Mouse (Mus musculus) limb, embryonic 12.5 days (tissue): ENCODE data around the gene Pole3. TPM values are rescaled to one million over a fixed set of nuclear protein-coding genes. Genes with fewer than 3 reads are reported as not detected.

Experiments
- ATAC-seq: fragments of 200-750 bp; cut with Nextera tagmentation; 2 replicates; pipeline ENCODE4 v1.8.0; 2017; ENCODE audit warnings: low read depth, moderate TSS enrichment; ENCODE audit not compliant: insufficient number of reproducible peaks, insufficient read depth, low FRiP score, low TSS enrichment
- H3K27ac ChIP-seq: fragments of 300-500 bp; sonication (generic); 2 replicates; pipeline ENCODE4 v1.5.1; 2016; ENCODE audit warnings: mild to moderate bottlenecking, moderate library complexity
- H3K27me3 ChIP-seq: fragments of 300-500 bp; sonication (generic); 2 replicates; pipeline ENCODE4 v1.6.1; 2016; ENCODE audit warnings: mild to moderate bottlenecking, moderate library complexity
- H3K36me3 ChIP-seq: fragments of 300-500 bp; sonication (generic); 2 replicates; pipeline ENCODE4 v1.6.1; 2016; ENCODE audit warnings: mild to moderate bottlenecking, moderate library complexity
- H3K4me1 ChIP-seq: fragments of 300-500 bp; sonication (generic); replicated peaks from 2 replicates; pipeline ENCODE4 v1.6.1; 2016
- H3K4me2 ChIP-seq: fragments of 300-500 bp; sonication (generic); 2 replicates; pipeline ENCODE4 v1.6.1; 2016; ENCODE audit warnings: mild to moderate bottlenecking, moderate library complexity
- H3K4me3 ChIP-seq: fragments of 300-500 bp; sonication (generic); replicated peaks from 2 replicates; pipeline ENCODE4 v1.5.1; 2016; ENCODE audit warnings: mild to moderate bottlenecking
- H3K9ac ChIP-seq: fragments of 300-500 bp; sonication (generic); replicated peaks from 2 replicates; pipeline ENCODE4 v1.6.1; 2016; ENCODE audit warnings: mild to moderate bottlenecking, moderate library complexity
- H3K9me3 ChIP-seq: fragments of 300-500 bp; sonication (generic); 2 replicates; pipeline ENCODE4 v1.6.1; 2016; ENCODE audit warnings: mild to moderate bottlenecking, moderate library complexity
- WGBS: fragments of 180-500 bp; shearing (Covaris S2); methylation state at CpG from one replicate; pipeline ENCODE4 v1.1.7; 2016; 5-methylcytosine and 5-hydroxymethylcytosine counted together
- polyA plus RNA-seq: library from polyadenylated mRNA; unstranded; fragments of >200 nt; fragmentation: Nextera tagmentation; extraction: Ambion mirVana; gene quantifications from 2 replicates; pipeline ENCODE4 v1.2.1, GENCODE M21; 2016

Gene Pole3
- polyA plus RNA-seq, 1 experiment from 2014 or later: 96.9 TPM

- Histone ChIP-seq H3K4me2 (peak overlapping the region; percentile 68), H3K9me3 (no peaks in the 10 kb centered on the region), H3K27ac (peak overlapping the region; percentile 89), H3K4me1 (peaks cover 36% of the 10 kb centered on the region), H3K9ac (peak overlapping the region; percentile 78), H3K36me3 (peaks cover 21% of the 10 kb centered on the region), H3K4me3 (peak overlapping the region; percentile 73), H3K27me3 (no peaks in the 10 kb centered on the region)
- 51% methylated on average over 13 of the region's 13 CpGs for WGBS
- ATAC-seq: peak; percentile 10; the same call in 1 of the 2 replicates
These were observed 6.3 kb downstream of the Pole3 start for GRCm38 (mm10) chr4:62518416-62519121.

- Histone ChIP-seq H3K27ac (no peak overlapping the region; the same call in 1 of the 2 replicates), H3K36me3 (peaks cover 21% of the 10 kb centered on the region), H3K27me3 (no peaks in the 10 kb centered on the region), H3K4me1 (peaks cover 33% of the 10 kb centered on the region), H3K4me2 (peak overlapping the region; percentile 68), H3K9ac (peak overlapping the region; percentile 78; the same call in 1 of the 2 replicates), H3K9me3 (no peaks in the 10 kb centered on the region), H3K4me3 (peak overlapping the region; percentile 73; the same call in 1 of the 2 replicates)
- no peak for ATAC-seq
- 73% methylated on average over 10 of the region's 10 CpGs for WGBS
These were observed 7.1 kb downstream of the Pole3 start for GRCm38 (mm10) chr4:62517538-62518415.

- 83% methylated on average over 8 of the region's 8 CpGs for WGBS
- Histone ChIP-seq H3K9ac (peak overlapping the region; percentile 24; the same call in 1 of the 2 replicates), H3K4me2 (no peak overlapping the region; the same call in 1 of the 2 replicates), H3K36me3 (peaks cover 22% of the 10 kb centered on the region), H3K4me1 (peaks cover 33% of the 10 kb centered on the region), H3K9me3 (no peaks in the 10 kb centered on the region), H3K27ac (no peak overlapping the region), H3K4me3 (no peak overlapping the region), H3K27me3 (no peaks in the 10 kb centered on the region)
- no peak for ATAC-seq
These were observed 7.8 kb downstream of the Pole3 start for GRCm38 (mm10) chr4:62517046-62517445.

GRCm38 (mm10) chr4:62516579-62516978 lies 8.3 kb downstream of the Pole3 start:
- H3K27me3 ChIP-seq: no peaks in the 10 kb centered on the region
- peaks cover 26% of the 10 kb centered on the region for H3K36me3 ChIP-seq
- no peak for ATAC-seq
- 0 out of 2 replicates have a peak overlapping the region, but pooled peaks have one; percentile 6 for H3K4me2 ChIP-seq
- WGBS: 88% methylated on average over 1 of the region's 1 CpGs
- no peaks in the 10 kb centered on the region for H3K9me3 ChIP-seq
- H3K9ac ChIP-seq: peak overlapping the region; percentile 24; the same call in 1 of the 2 replicates
- peak overlapping the region; percentile 41; the same call in 1 of the 2 replicates for H3K27ac ChIP-seq
- peaks cover 33% of the 10 kb centered on the region for H3K4me1 ChIP-seq
- no peak overlapping the region for H3K4me3 ChIP-seq

- no peak overlapping the region for H3K27ac ChIP-seq
- H3K9ac ChIP-seq: no peak overlapping the region; the same call in 1 of the 2 replicates
- H3K4me1 ChIP-seq: peaks cover 33% of the 10 kb centered on the region
- 0 out of 2 replicates have a peak overlapping the region, but pooled peaks have one; percentile 6 for H3K4me2 ChIP-seq
- peaks cover 31% of the 10 kb centered on the region for H3K36me3 ChIP-seq
- no peak for ATAC-seq
- 19% methylated on average over 2 of the region's 2 CpGs for WGBS
- no peak overlapping the region for H3K4me3 ChIP-seq
- H3K27me3 ChIP-seq: no peaks in the 10 kb centered on the region
- no peaks in the 10 kb centered on the region for H3K9me3 ChIP-seq
These were observed 8.8 kb downstream of the Pole3 start for GRCm38 (mm10) chr4:62516079-62516478.

- Histone ChIP-seq H3K9ac (no peak overlapping the region), H3K27me3 (no peaks in the 10 kb centered on the region), H3K4me3 (no peak overlapping the region), H3K4me2 (no peak overlapping the region), H3K4me1 (peaks cover 33% of the 10 kb centered on the region), H3K27ac (no peak overlapping the region), H3K36me3 (peaks cover 37% of the 10 kb centered on the region), H3K9me3 (no peaks in the 10 kb centered on the region)
- ATAC-seq: no peak
- 88% methylated on average over 3 of the region's 3 CpGs for WGBS
These were observed 9.4 kb downstream of the Pole3 start for GRCm38 (mm10) chr4:62515490-62515889.

GRCm38 (mm10) chr4:62514995-62515394 lies 9.9 kb downstream of the Pole3 start:
- H3K9ac ChIP-seq: no peak overlapping the region
- H3K4me2 ChIP-seq: no peak overlapping the region
- peaks cover 42% of the 10 kb centered on the region for H3K36me3 ChIP-seq
- no peaks in the 10 kb centered on the region for H3K9me3 ChIP-seq
- no peaks in the 10 kb centered on the region for H3K27me3 ChIP-seq
- H3K27ac ChIP-seq: no peak overlapping the region
- H3K4me1 ChIP-seq: peaks cover 33% of the 10 kb centered on the region
- H3K4me3 ChIP-seq: no peak overlapping the region
- ATAC-seq: no peak
- 89% methylated on average over 7 of the region's 7 CpGs for whole genome bisulfite sequencing

GRCm38 (mm10) chr4:62513998-62514506 lies 10.8 kb downstream of the Pole3 start:
- Histone ChIP-seq H3K9me3 (no peaks in the 10 kb centered on the region), H3K9ac (no peak overlapping the region), H3K4me1 (peaks cover 31% of the 10 kb centered on the region), H3K27ac (no peak overlapping the region), H3K27me3 (no peaks in the 10 kb centered on the region), H3K4me3 (no peak overlapping the region), H3K4me2 (no peak overlapping the region), H3K36me3 (peaks cover 52% of the 10 kb centered on the region)
- ATAC-seq: no peak
- WGBS: 56% methylated on average over 11 of the region's 11 CpGs

- 90% methylated on average over 11 of the region's 11 CpGs for WGBS
- Histone ChIP-seq H3K4me2 (no peak overlapping the region), H3K27me3 (no peaks in the 10 kb centered on the region), H3K36me3 (peaks cover 70% of the 10 kb centered on the region), H3K27ac (no peak overlapping the region), H3K9me3 (no peaks in the 10 kb centered on the region), H3K4me1 (no peaks in the 10 kb centered on the region), H3K4me3 (no peak overlapping the region), H3K9ac (no peak overlapping the region)
- ATAC-seq: no peak
These were observed 14.9 kb downstream of the Pole3 start for GRCm38 (mm10) chr4:62509946-62510345.

- no peaks in the 10 kb centered on the region for H3K9me3 ChIP-seq
- H3K4me2 ChIP-seq: no peak overlapping the region
- H3K4me1 ChIP-seq: no peaks in the 10 kb centered on the region
- 93% methylated on average over 5 of the region's 5 CpGs for WGBS
- no peak overlapping the region for H3K9ac ChIP-seq
- no peak overlapping the region for H3K4me3 ChIP-seq
- peaks cover 66% of the 10 kb centered on the region for H3K36me3 ChIP-seq
- H3K27me3 ChIP-seq: no peaks in the 10 kb centered on the region
- no peak overlapping the region for H3K27ac ChIP-seq
- ATAC-seq: no peak
These were observed 16.0 kb downstream of the Pole3 start for GRCm38 (mm10) chr4:62508839-62509238.

GRCm38 (mm10) chr4:62506798-62507197 lies 18.1 kb downstream of the Pole3 start:
- Histone ChIP-seq H3K4me1 (0 out of 2 replicates have a peak, but pooled peaks cover 6% of the 10 kb centered on the region), H3K27ac (no peak overlapping the region), H3K36me3 (peaks cover 46% of the 10 kb centered on the region), H3K4me2 (no peak overlapping the region), H3K27me3 (no peaks in the 10 kb centered on the region), H3K4me3 (no peak overlapping the region), H3K9ac (no peak overlapping the region), H3K9me3 (no peaks in the 10 kb centered on the region)
- no peak for ATAC-seq
- 60% methylated on average over 2 of the region's 2 CpGs for WGBS
